Mouse (Mus musculus) G1E-ER4 (cell line): Measurements from ENCODE around the gene Tet3. TPM values are rescaled to one million over a fixed set of nuclear protein-coding genes. Genes with fewer than 3 reads are reported as not detected.

Experiments used
- GATA1 ChIP-seq: IDR thresholded peaks from one replicate; pipeline ENCODE4 v1.8.0; 2012; ENCODE audit warnings: low read length, inconsistent platforms
- polyA plus RNA-seq: library from polyadenylated mRNA; stranded (reverse); fragments of >175 nt; gene quantifications from 2 replicates; pipeline ENCODE4 v1.2.3, GENCODE M21; 2012

The Tet3 gene
- polyA plus RNA-seq, 1 experiment, result 36.2 TPM

GRCm38 (mm10) chr6:83449440-83449839 is 9.4 kb downstream of the Tet3 start:
- TF ChIP-seq GATA1, result no peak

DNA sequence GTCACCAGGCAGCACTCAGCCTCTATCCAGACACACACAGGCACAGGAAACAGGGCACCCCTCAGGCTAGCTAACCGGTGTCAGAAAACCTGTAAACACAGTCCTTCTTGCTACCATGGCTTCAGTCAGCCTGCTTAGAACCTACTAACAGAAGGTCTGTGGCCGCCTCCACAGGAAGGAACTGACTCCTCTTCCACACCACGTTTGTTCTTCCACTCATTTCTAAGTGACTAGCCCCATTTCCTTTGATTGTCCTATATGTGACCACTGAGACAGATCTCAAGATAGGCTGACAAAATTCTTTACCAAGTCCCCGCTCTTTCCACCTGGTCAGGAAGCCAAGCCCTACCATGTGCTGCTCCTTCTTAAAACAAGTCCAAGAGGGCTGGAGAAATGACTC is 10.0 kb downstream of the Tet3 start:
- TF ChIP-seq GATA1, result no peak

DNA sequence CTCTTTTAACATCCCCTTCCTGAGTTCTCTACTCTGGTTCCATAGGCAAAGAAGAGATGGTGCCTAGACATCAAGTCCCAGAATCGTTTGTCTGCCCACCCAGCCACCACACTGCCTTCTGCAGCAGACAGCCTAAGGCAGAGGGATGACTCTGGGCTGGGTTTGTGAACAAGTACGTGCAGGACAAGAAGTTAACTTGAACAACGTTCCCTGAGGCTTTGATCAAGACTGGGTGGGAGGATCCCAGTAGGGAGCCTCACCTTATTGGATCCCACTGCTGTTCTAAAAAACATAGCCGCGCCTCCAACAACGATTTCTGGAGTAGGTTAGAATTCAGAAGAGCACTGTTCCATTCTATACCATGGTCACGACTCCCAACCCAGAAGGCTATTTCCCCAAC is 11.9 kb downstream of the Tet3 start:
- TF ChIP-seq GATA1, result no peak

DNA sequence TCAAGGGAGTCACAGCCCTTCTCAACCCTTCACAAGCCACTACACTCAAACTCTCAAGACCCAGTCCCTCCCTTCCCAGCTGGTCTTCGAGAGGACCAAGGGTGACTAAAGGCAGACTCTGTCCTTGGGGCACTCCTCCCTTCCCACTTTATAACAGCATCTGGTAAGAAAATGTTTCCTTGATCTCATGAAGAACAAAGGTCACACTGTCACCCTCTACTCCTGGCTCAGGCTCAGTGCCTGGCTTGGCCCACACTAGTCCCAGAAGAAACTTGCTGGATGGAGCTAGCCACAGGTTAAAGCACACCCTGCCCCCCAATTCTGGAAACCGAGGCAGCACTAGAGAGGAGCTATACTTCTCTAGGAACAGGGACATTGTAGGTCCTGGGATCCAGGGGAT is 13.1 kb downstream of the Tet3 start:
- TF ChIP-seq GATA1, result no peak

- TF ChIP-seq GATA1, result no peak
Observed at GRCm38 (mm10) chr6:83443441-83444340, 15.2 kb downstream of the Tet3 start.

DNA sequence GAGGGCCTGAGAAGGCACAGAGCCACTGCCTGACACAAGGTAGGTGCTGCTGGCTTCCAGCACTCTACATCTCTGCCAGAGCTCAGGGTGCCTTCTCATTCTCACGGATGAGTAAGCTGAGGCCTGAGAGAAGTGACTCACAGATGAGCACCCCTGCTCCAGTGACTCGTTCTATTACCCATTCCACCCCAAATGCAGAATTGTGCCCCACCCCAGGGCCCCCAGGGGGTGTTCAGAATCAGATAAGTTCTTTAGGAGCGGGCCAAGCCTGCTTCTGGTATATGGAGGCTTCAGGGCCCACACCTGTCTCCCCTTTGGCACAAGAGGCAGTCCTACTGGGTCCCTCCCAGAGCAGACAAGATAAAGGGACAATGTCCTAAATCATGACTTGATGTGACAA is 16.2 kb downstream of the Tet3 start:
- no peak for TF ChIP-seq GATA1

GRCm38 (mm10) chr6:83441259-83442061 is 17.4 kb downstream of the Tet3 start:
- TF ChIP-seq GATA1, result no peak

- TF ChIP-seq GATA1, result no peak
Observed at GRCm38 (mm10) chr6:83440510-83441258, 18.2 kb downstream of the Tet3 start.

DNA sequence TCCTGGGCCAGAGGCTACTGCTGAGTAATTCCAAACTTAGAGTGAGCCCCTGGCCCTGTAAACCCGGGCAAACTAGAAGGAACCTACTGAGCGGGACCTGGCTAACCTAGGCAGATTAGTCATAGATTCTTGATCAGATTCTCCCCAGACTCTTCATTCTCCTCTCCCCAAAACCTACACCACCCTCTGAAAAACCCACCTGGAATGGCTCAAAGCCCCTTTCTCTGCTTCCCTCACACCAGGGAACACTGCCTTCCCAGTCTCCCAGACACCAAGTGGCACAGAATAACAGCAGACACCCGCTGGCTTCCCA is 18.7 kb downstream of the Tet3 start:
- TF ChIP-seq GATA1, result no peak

GRCm38 (mm10) chr6:83439781-83440180 is 19.1 kb downstream of the Tet3 start:
- no peak for TF ChIP-seq GATA1

- TF ChIP-seq GATA1, result no peak
Observed at GRCm38 (mm10) chr6:83439119-83439767, 19.6 kb downstream of the Tet3 start.

DNA sequence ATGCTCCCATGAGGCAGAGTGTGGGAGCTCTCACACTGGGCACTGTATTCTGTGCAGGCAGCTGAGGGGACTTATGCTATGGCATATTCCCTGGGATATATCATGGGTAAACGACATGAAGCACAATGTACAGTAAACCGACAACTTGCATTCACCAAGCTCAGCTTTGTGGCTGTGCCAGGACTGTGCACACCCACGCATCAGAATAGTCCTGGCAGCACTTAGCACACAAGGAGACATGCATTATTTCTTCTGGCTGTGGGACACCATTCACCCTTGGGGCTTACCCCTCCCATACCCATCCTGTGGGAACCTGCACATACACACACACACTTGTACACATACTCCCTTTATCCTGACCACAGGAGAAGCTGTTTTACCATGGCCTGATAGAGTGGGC is 20.3 kb downstream of the Tet3 start:
- no peak for TF ChIP-seq GATA1

- TF ChIP-seq GATA1, result no peak
Observed at GRCm38 (mm10) chr6:83437802-83438201, 21.1 kb downstream of the Tet3 start.

GRCm38 (mm10) chr6:83437225-83437624 is 21.7 kb downstream of the Tet3 start:
- TF ChIP-seq GATA1, result no peak

GRCm38 (mm10) chr6:83436547-83436946 is 22.3 kb downstream of the Tet3 start:
- TF ChIP-seq GATA1, result no peak
